Mouse (Mus musculus): ENCODE measurements at regions not wholly inside any gene's neighbourhood (a gene's known extent, or its start where the extent isn't known, plus 50 kb on each side); places are given as distances from the start of the nearest gene placed in this dataset.

GRCm38 (mm10) chr15:15443271-15443670 lies 1285.3 kb upstream of the Cdh9 start:
- H3K4me3 ChIP-seq (ENCODE audit: control insufficient read depth in 1 of 2, insufficient read depth in 1 of 2, low read depth in 2 of 2, low read length in 2 of 2) = no peak overlapping the region
- no peak overlapping the region for H3K9ac ChIP-seq (ENCODE audit: control insufficient read depth, low read depth, low read length, poor library complexity, severe bottlenecking)
- no peak for DNase-seq (ENCODE audit: low read depth, low spot score)
- H3K79me2 ChIP-seq (ENCODE audit: control insufficient read depth, insufficient read depth, low read length, poor library complexity) = no peaks in the 10 kb centered on the region
- no peaks in the 10 kb centered on the region for H3K4me1 ChIP-seq (ENCODE audit: control insufficient read depth in 1 of 2, insufficient read depth in 2 of 2, low read length in 2 of 2)
- H3K9me3 ChIP-seq (replicated peaks; ENCODE audit: insufficient read depth, low read length) = no peaks in the 10 kb centered on the region
- TF ChIP-seq UBTF (IDR thresholded peaks at IDR 0.05; ENCODE audit: borderline replicate concordance, insufficient read depth, low read depth, low read length) (no peak), MYB (IDR thresholded peaks at IDR 0.05; ENCODE audit: low read depth, low read length) (no peak), NRF1 (IDR thresholded peaks at IDR 0.05; ENCODE audit: insufficient read depth, low read depth, low read length, poor library complexity, severe bottlenecking) (no peak)
- no peaks in the 10 kb centered on the region for H3K36me3 ChIP-seq (ENCODE audit: control insufficient read depth in 1 of 2, insufficient read depth in 2 of 2, low read length in 2 of 2)
- H3K27me3 ChIP-seq (ENCODE audit: control insufficient read depth in 1 of 2, insufficient read depth in 2 of 2, low read length in 2 of 2) = no peaks in the 10 kb centered on the region
- no peak overlapping the region for H3K27ac ChIP-seq (ENCODE audit: control insufficient read depth, low read depth, low read length)

GRCm38 (mm10) chr15:15477702-15478101 lies 1250.9 kb upstream of the Cdh9 start:
- DNase-seq (ENCODE audit: low read depth, low spot score) = peak; percentile 75
- Histone ChIP-seq H3K27me3 (ENCODE audit: control insufficient read depth in 1 of 2, insufficient read depth in 2 of 2, low read length in 2 of 2) (no peaks in the 10 kb centered on the region), H3K4me3 (ENCODE audit: control insufficient read depth in 1 of 2, insufficient read depth in 1 of 2, low read depth in 2 of 2, low read length in 2 of 2) (no peak overlapping the region), H3K27ac (ENCODE audit: control insufficient read depth, low read depth, low read length) (no peak overlapping the region), H3K4me1 (ENCODE audit: control insufficient read depth in 1 of 2, insufficient read depth in 2 of 2, low read length in 2 of 2) (peaks cover 10% of the 10 kb centered on the region in 2 experiments), H3K79me2 (ENCODE audit: control insufficient read depth, insufficient read depth, low read length, poor library complexity) (no peaks in the 10 kb centered on the region), H3K36me3 (ENCODE audit: control insufficient read depth in 1 of 2, insufficient read depth in 2 of 2, low read length in 2 of 2) (peaks cover 0 to 11% of the 10 kb centered on the region in 2 experiments; a peak in 2 of 4 replicates), H3K9ac (ENCODE audit: control insufficient read depth, low read depth, low read length, poor library complexity, severe bottlenecking) (no peak overlapping the region), H3K9me3 (replicated peaks; ENCODE audit: insufficient read depth, low read length) (no peaks in the 10 kb centered on the region)
- no peak for TF ChIP-seq UBTF (IDR thresholded peaks at IDR 0.05; ENCODE audit: borderline replicate concordance, insufficient read depth, low read depth, low read length)
- no peak for TF ChIP-seq USF2 (IDR thresholded peaks at IDR 0.05; ENCODE audit: borderline replicate concordance in 1 of 2, insufficient read depth in 1 of 2, low read depth in 1 of 2, low read length in 2 of 2)
- TF ChIP-seq GATA1 (IDR thresholded peaks at IDR 0.05; ENCODE audit: low read depth, low read length) = peak; percentile 95
- TF ChIP-seq NRF1 (IDR thresholded peaks at IDR 0.05; ENCODE audit: insufficient read depth, low read depth, low read length, poor library complexity, severe bottlenecking) = no peak
- TF ChIP-seq POLR2A (IDR thresholded peaks at IDR 0.05; ENCODE audit: control insufficient read depth in 1 of 2, insufficient read depth in 1 of 2, low read depth in 1 of 2, low read length in 2 of 2, poor library complexity in 1 of 2) = no peak
- peak; percentile 56 for TF ChIP-seq MAFK (IDR thresholded peaks at IDR 0.05; ENCODE audit: borderline replicate concordance, low read depth, low read length)
- no peak for TF ChIP-seq SIN3A (IDR thresholded peaks at IDR 0.05; ENCODE audit: low read length)
- no peak for TF ChIP-seq POLR2AphosphoS2 (IDR thresholded peaks at IDR 0.05; ENCODE audit: low read length)
- peak; percentile 94 for TF ChIP-seq EP300 (IDR thresholded peaks at IDR 0.05; ENCODE audit: low read depth in 1 of 2, low read length in 2 of 2)
- no peak for TF ChIP-seq MXI1 (IDR thresholded peaks at IDR 0.05; ENCODE audit: low read depth, low read length)
- peak; percentile 61 for TF ChIP-seq CHD2 (IDR thresholded peaks at IDR 0.05; ENCODE audit: low read length)
- no peak for TF ChIP-seq RAD21 (IDR thresholded peaks at IDR 0.05; ENCODE audit: low read depth, low read length)
- 0 out of 2 replicates have a peak, but pooled peaks have one; percentile 5 for TF ChIP-seq MYB (IDR thresholded peaks at IDR 0.05; ENCODE audit: low read depth, low read length)
- peak; percentile 68; the same call in 1 of the 2 replicates for TF ChIP-seq ETS1 (IDR thresholded peaks at IDR 0.05; ENCODE audit: low read depth, low read length)
- no peak for TF ChIP-seq ZNF384 (IDR thresholded peaks at IDR 0.05; ENCODE audit: low read depth, low read length)
- no peak for TF ChIP-seq E2F4 (IDR thresholded peaks at IDR 0.05; ENCODE audit: borderline replicate concordance, low read depth, low read length)
- TF ChIP-seq USF1 (IDR thresholded peaks at IDR 0.05; ENCODE audit: low read depth, low read length) = no peak
- TF ChIP-seq MAX (IDR thresholded peaks at IDR 0.05; ENCODE audit: low read length) = no peak
- no peak for TF ChIP-seq JUND (IDR thresholded peaks at IDR 0.05; ENCODE audit: low read depth, low read length)
- TF ChIP-seq MYC (IDR thresholded peaks at IDR 0.05; ENCODE audit: low read depth, low read length) = no peak
- TF ChIP-seq ZC3H11A (IDR thresholded peaks at IDR 0.05; ENCODE audit: low read depth, low read length) = no peak
- no peak for TF ChIP-seq GABPA (IDR thresholded peaks at IDR 0.05; ENCODE audit: low read depth, low read length)
- no peak for TF ChIP-seq POLR2AphosphoS5 (IDR thresholded peaks at IDR 0.05; ENCODE audit: borderline replicate concordance, low read depth, low read length)
- TF ChIP-seq RCOR1 (IDR thresholded peaks at IDR 0.05; ENCODE audit: low read depth, low read length) = peak; percentile 86
- no peak for TF ChIP-seq CHD1 (IDR thresholded peaks at IDR 0.05; ENCODE audit: low read depth, low read length)
- peak; percentile 82 for TF ChIP-seq TAL1 (IDR thresholded peaks at IDR 0.05; ENCODE audit: low read length)
- no peak for TF ChIP-seq MAZ (IDR thresholded peaks at IDR 0.05; ENCODE audit: low read depth, low read length)
- no peak for TF ChIP-seq HCFC1 (IDR thresholded peaks at IDR 0.05; ENCODE audit: low read depth, low read length)
- no peak for TF ChIP-seq CTCF (IDR thresholded peaks at IDR 0.05 in 2 of 3, conservative IDR thresholded peaks at IDR 0.05 in 1 of 3; ENCODE audit: control insufficient read depth in 1 of 3, insufficient read depth in 1 of 3, low read depth in 2 of 3, low read length in 3 of 3, poor library complexity in 1 of 3, severe bottlenecking in 1 of 3)
- TF ChIP-seq SMC3 (IDR thresholded peaks at IDR 0.05; ENCODE audit: low read depth, low read length) = no peak
- no peak for TF ChIP-seq ZMIZ1 (IDR thresholded peaks at IDR 0.05; ENCODE audit: low read depth, low read length)
- TF ChIP-seq BHLHE40 (IDR thresholded peaks at IDR 0.05; ENCODE audit: borderline replicate concordance, low read depth, low read length) = peak; percentile 55
